Mouse (Mus musculus): ENCODE data around the gene Rps11.
"Not testable (repeated sequence)": the region's sequence is repeated elsewhere in the genome, so short reads cannot be mapped to it uniquely, and the experiment has no call there.

Rps11 gene

DNA sequence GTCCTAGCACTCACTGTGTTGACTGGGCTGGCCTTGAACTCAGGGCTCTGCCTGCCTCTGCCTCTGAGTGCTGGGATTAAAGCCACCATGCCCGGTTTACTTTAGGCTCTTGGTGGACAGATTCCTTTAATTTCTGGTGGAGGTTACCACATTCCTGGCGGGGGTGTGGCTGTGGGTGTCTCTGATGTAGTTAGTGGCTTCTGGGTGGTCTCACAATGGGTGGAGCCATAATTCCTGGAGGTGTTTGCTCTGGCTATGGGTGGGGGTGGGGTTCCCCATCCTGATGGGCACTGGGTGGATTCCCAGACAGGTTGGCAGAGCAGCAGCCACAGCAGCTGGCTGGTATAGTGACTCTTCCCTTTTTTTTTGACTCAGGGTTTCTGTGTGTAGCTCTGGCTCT, 12.3 kb downstream of the Rps11 start:
- DNase-seq (ENCODE audit: low spot score in 2 of 2): no peak

DNA sequence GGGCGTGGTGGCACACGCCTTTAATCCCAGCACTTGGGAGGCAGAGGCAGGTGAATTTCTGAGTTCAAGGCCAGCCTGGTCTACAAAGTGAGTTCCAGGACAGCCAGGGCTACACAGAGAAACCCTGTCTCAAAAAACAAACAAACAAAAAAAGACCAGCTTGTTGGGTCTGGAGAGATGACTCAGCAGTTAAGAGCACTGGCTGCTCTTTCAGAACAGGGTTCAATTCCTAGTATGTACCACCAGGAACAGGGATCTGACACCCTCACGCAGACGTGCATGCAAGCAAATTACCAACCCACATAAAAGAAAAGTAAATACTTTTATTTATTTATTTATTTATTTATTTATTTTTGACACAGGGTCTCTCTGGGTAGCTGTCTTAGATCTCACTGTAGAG, 14.2 kb downstream of the Rps11 start:
- DNase-seq (ENCODE audit: low spot score in 2 of 2): not testable (repeated sequence)

DNA sequence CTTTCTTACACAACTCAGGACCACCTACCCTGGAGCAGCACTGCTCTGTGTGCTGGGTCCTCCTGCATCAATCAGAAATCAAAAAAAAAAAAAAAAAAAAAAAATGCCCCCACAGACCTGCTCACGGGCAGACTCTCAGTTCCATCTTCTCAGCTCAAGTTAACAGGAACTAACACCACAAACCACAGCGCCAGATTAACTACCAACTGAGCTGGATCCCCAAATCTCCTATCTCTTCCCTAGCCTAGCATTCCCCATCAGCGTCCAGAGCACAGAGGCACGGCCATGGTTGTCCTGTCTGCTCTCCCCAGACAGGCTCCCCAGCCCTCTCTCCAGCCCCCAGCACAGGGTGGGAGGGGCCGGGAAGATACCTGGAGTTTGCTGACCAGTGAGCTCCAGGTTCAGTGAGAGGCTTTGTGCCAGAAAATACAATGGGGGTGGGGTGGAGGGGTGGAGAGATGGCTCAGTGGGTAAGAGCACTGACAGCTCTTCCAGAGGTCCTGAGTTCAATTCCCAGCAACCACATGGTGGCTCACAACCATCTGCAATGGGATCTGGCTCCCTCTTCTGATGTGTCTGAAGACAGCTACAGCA, 17.1 kb downstream of the Rps11 start:
- no peak for DNase-seq (ENCODE audit: low spot score in 2 of 2)

DNA sequence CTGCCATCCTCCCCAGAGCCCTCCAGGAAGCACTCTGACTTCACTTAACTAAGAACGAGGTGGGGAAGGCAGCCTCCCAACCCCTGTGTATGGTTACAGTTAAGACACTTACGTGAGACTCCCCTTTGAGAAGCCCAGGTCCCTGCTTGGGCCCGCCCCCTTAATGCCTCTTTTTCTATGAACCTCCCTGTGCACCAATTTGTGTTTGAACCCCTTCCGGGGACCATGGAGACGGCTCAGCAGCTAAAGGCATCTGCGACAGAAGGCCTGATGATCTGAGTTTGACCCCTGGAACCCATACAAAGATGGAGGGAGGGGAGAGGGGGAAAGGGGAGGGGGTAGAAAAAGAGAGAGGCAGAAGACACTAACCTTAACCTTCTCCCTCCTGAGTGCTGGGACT, 17.8 kb downstream of the Rps11 start:
- no peak for DNase-seq (ENCODE audit: low spot score in 2 of 2)

DNA sequence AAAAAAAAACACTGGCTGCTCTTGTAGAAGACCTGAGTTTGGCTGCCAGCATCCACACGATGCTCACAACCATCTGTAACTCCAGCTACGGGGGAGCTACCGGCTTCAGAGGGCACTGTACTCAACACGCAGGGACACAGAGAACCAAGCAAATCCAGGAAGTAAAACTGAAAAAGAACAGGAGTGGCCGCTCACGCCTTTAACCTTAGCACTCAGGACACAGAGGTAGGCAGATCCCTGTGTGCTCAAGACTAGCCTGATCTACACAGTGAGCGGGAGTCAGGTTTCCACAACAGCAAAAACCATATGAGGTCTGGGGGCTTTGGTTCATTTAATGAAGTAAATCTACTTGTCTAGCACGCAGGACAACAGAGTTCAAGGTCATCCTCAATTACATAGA, 18.7 kb downstream of the Rps11 start:
- DNase-seq (ENCODE audit: low spot score in 2 of 2): no peak

DNA sequence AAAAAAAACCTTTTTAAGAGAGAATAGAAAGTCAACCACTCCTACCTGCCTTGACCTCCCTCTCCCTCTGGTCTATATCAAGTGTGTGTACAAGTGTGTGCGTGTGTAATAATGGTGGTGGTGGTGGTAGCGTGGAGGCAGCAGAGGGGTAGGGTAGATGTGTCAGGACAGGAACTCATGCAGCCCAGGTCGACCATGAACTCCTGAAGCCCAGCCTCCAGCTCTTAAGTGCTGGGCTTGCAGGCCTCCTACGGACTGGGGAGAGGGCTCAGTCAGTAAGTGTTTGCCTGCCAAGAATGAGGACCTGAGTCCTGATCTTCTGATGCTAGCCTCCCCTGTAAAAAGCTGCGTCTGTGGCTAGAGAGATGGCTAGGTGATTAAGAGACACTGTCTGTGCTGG, 19.3 kb downstream of the Rps11 start:
- DNase-seq (ENCODE audit: low spot score in 2 of 2): no peak

DNA sequence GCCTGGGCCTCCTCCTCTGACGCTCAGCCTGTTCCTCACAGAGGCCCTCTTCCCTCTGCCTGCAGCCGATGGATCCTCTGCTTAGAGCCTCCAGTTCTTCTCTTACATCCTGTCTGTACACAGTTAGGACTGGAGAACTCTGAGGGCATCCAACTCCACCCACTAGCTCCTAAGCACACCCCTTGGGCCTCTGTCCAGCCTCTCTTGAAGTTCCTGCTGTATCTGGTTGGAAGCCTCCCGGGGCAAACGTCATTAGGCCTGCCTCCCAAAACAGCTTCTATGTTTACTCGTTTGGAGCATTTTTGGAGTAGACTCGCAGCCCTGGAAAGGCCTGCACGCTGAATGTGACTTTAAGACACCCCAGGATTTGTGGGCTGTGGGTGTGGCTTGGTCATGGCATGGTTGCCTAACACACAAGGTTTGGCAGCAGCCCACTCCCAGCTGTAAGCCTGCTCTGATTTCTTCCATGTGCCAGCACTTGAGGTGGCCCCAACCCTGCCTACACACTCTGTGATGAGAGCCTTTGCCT, 20.5 kb downstream of the Rps11 start, which contains the start of gene Fcgrt:
TSS of gene Fcgrt (minus strand) at position 200 of the 529 bp plus-strand sequence.
- peak; percentile 90 to 92 for DNase-seq (ENCODE audit: low spot score in 2 of 2)

DNA sequence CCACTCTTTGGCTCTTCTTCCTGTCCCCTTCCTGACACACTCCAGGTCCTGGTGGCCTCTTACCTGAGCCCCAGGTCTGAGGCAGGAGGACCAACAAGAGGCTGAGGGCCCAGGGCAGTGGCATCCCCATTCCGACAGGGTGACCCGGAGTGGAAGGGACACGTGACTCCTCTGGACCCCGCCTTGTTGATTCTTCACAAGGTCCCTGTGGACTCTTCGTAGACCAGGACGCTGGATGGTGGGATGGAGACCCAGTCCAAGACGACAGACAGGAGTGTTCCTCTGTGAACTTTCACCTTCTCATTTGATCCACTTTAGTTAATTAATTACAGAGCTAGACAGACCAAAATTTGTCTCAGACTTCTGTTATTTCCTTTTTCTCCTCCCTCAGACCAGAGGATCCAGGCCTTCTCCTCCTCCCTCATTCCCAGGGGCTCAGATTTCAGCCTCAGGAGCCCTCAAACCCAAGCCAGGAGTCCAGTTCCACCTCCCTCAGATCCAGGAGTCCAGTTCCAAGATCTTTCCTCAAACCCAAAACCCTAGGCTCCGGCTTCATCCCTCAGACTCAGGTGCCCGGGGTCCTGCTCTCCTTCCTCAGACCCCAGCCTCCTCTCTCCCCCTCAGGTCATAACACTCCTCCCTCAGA, 21.2 kb downstream of the Rps11 start:
- no peak for DNase-seq (ENCODE audit: low spot score in 2 of 2)

DNA sequence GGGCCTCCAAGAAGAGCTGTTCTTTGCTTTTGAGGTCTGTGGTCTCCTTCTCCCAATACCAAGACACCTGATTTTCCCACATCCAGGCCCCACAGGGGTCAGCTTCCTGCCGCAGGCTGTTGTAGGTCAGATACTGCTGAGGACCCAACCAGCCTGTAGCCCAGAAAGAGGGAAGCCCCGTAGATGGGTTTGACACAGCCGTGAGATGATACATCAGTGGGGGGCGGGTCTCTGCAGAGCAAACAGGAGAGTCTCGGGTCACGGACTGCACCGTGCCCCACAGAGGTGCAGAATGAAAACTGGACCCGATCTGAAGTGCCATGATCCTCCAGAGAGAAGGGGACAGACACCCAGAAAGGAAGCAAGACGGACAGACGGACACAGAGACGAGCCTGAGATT, 21.8 kb downstream of the Rps11 start:
- DNase-seq (ENCODE audit: low spot score in 2 of 2): no peak

DNA sequence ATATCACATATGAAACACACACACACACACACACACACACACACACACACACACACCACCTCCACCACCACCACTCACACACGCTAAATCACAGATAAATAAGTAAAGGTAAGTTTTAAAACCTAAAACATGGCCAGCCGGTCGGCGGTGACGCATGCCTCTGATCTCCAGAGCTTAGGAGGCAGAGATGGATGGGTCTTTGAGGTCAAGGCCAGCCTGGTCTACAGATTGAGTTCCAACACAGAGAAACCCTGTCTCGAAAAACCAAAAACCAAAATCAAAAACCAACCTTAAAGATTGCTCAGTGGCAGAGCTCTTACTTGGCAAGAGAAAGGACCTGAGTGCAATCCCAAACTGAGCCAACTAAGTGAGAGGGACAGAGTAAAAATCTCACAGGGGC, 24.2 kb downstream of the Rps11 start:
- DNase-seq (ENCODE audit: low spot score in 2 of 2): no peak

DNA sequence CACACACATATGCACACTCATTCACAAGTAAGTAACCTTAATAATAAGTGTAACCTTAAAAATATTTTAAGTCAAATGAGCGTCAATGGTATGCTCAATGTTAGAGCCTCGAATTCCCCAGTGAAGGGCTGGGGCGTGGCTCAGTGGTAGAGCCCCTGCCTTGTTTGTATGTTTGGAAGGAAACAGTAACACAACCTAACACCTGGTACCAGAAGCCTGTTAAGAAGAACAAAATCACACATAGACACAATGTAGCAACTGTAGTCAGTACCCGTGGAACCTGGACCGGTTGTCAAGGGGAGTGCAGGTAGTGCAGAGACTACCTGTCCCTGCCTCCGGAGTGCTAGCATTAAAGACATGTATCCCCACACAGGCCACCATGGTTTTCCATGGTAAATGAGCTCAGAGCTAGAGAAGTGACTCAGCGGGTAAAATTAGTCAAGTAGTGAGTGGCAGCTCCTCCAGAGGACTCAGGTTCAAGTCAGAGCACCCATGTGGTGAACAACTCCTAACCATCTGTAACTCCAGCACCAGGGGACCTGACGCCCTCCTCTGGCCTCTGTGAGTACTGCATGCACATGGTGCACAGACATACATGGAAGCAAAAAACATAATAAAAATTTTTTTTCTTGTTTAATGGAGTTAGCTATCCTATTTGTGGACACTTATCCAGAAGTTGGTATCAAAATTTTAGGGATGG, 25.5 kb downstream of the Rps11 start:
- DNase-seq (ENCODE audit: low spot score in 2 of 2): no peak

DNA sequence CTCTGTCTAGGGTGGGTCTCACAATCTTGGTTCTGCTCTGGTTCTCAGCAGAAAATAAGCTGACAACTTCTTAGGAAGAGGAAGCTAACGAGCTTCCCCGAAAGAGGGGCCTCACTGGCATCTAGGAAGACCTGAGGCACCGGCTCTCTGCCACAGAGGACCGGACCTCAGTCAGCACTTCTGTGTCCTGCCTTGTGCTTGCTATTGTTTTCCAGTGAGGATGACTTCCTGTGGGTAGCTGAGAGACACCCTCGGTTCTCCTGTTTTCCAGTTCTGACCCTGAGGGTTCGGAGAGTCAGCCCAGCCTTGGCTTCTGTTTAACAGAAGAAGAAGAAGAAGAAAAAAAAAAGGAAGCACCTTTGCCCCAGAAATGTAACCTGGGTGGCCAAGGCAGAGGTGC, 26.8 kb downstream of the Rps11 start:
- no peak for DNase-seq (ENCODE audit: low spot score in 2 of 2)

DNA sequence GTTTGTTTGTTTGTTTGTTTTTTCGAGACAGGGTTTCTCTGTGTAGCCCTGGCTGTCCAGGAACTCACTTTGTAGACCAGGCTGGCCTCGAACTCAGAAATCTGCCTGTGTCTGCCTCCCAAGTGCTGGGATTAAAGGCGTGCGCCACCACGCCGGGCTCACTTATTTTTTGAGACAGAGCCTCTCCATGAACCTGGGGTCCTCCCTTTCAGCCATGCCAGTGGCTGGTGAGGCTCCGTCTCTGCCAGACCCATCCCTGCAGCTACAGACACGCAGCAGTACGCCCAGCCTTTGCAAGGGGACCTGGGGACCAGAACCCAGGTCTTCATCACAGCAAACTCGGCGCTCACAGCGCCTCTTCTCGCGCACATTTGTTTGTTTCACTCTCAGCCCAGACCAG, 28.3 kb downstream of the Rps11 start:
- not testable (repeated sequence) for DNase-seq (ENCODE audit: low spot score in 2 of 2)

DNA sequence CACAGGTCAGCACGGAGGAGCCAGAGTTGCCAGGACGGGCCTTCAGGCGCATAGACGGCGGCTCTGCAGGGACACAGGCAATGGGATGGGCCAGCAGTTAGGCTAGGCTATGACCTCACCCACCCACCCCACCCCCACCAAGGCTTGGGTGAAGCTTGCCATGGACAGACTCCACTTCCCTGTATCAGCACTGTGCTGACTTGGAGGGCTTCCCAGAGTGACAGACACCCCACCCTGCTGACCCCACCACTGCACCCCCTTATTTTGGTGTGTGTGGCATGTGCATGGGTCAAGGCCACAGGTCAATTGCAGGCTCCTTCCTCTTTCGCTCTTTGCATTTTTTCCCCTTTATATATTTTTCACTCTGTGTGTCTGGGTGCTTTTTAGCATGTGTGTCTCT, 28.9 kb downstream of the Rps11 start:
- no peak for DNase-seq (ENCODE audit: low spot score in 2 of 2)

DNA sequence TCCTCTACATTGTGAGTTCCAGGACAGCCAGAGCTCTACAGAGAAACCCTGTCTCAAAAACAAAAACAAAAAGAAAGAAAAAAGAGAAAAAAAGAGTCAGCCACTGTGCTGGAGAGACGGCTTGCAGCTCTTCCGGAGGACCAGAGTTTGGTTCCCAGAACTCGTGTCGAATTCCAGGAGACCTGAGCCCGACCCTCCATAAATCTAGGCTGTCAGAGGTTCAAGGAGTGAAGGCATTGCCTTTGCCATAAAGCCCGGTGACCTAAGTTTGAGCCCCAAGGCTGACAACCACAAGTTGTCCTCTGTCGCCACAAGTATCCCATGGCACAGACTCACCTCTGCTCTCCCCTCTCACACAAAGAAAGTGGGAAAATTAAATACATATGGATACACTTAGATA, 30.1 kb downstream of the Rps11 start:
- DNase-seq (ENCODE audit: low spot score in 2 of 2): no peak

DNA sequence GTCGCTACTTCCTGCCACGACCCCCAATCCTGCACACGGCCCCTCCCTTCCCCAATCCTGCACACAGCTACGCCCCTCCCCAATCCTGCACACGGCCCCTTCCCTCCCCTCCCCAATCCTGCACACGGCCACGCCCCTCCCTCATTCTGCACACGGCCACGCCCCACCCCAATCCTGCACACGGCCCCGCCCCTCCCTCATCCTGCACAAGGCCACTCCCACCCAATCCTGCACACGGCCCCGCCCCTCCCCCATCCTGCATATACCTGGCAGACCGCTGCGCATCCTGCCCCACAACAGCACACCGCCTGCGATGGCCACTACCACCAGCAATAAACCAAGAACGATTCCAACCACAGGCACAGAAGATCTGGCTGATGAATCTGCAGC, 30.7 kb downstream of the Rps11 start:
- no peak for DNase-seq (ENCODE audit: low spot score in 2 of 2)

DNA sequence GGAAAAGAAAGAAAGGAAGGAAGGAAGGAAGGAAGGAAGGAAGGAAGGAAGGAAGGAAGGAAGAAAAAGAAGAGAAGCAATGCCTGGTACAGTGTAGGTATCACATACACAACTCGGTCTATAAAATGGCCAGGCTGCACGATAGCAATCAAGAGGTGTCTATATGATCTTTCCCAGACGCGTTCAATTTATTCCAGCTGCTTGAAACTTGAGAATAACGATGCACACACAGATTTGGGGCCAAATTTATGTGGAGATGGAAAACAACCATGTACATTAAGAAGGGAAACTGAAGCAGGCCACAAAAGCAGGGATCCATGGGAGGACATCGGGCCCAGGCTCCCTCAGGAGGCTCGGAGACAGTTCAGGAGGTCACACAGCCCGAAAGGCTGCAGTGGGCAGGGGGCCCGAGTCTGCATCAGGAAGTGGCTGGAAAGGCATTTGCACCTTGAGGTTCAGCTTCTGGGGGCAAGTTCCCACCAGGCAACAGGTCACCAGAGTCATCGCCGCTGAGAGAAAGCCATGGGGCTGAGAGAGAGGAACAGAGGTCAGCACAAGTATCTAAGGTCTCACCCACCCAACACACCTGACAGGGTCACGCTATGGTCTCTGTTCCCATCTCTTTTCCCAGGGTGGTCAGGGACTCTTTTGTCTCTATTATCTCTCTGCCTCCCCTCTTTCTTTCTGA, 31.3 kb downstream of the Rps11 start:
- no peak for DNase-seq (ENCODE audit: low spot score in 2 of 2)

DNA sequence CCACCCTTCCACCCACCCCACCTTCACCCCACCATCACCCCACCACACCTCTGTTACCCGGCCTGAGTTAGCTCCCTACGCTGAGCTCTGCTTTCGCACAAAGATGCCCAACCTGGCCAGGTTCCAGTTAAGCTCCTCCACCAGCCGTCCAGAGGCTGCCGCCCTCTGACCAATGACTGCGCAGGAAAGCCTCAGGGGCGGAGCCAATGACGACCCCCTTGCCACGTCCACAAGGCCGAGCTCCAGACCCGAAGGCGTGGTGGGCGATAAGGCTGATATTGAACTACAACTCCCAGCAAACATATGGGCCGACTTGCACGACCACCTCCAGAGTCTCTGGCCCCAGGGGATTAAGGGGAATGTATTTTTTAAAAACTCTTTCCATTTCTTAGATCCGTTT, 32.2 kb downstream of the Rps11 start, which contains the start of gene Rcn3:
TSS of gene Rcn3 (minus strand) at position 174 of the 400 bp plus-strand sequence.
- peak; percentile 94 to 95 for DNase-seq (ENCODE audit: low spot score in 2 of 2)

DNA sequence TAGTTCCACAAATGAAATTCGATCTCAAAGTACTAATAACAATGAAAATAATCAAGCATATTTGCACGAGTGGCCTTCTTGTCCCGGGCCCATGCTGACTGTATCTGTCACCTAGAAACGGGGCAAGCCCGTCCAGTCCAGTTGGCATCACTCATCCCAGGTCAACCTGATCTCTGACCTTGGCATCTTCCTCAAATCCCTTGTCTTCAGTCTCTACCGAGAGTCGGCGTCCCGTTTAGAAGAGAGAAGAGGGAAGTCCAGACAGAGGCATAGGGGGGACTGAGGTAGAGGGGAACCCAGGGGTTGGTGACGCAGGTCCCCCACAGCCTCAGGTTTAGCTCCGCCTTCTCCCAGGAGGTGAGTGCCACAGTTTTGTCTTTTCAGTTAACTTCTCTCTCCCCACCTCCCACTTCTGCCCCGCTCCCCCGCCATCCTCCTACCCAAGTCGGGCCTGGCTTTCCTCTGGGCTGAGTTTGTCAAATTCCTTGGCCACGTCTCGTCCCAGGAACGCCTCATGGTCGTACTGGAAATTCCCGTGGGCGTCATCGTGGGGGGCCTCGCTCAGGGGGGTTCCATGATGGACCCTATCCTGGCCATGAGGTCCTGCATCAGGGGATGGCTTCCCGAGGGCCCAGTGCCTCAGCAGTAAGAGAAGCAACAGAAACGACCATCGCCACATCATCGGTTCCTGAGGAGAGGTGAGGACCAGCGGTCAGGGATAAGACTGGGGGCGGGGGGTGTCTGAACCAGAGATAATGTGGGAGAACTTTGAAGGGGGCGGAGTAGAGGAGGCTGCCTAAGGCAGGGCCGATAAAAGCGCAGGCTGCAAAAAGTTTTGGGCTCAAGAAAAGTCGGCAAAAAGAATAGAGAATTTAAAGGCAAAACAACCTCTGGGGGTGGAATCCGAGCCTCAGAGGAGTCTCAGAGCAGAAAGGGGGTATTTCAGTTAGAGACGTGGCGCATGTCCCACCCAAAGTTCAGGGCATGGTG, 32.9 kb downstream of the Rps11 start:
- peak; percentile 60 to 74 for DNase-seq (ENCODE audit: low spot score in 2 of 2)

DNA sequence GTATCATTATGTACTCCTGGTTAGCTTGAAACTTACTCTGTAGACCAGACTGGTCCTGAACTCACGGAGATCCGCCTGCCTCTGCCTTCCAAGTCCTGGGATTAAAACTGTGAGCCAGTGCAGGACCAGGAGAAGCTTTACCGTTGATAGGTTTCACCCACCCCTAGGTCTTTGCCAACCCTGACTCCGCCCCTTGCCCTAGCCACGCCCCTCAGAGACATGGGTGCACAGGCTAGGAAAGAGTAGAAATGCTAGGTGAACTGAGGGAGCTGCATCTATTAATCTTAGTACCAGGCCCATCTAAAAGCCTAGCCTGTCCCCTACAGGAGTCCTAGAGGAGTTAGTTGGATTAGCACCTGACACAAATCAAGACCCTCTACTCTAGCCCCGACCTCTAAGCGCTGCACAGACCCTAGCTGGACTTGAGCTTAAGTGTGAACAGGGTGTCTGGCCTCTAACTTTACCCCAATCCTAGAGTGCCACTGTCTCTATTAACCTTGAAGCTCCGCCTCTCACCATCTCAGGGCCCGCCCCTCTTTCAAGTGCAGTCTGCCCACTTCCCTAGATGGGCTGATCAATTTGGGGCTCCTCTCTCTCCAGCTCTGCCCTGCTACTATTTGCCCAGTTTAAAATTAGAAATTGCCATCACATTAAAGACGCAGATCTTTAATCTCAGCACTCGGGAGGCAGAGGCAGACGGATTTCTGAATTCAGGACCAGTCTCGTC, 33.8 kb downstream of the Rps11 start:
- DNase-seq (ENCODE audit: low spot score in 2 of 2): no peak

Data from urinary bladder, postnatal 4 days (tissue).